Mouse (Mus musculus) embryonic facial prominence, embryonic 10.5 days (tissue): ENCODE measurements around the gene Primpol. TPM values are rescaled to one million over a fixed set of nuclear protein-coding genes. Genes with fewer than 3 reads are reported as not detected.

Experiments
- DNase-seq: peaks from one replicate; pipeline ENCODE4 v3.0.0-alpha.2; 2017; ENCODE audit warnings: low spot score
- H3K27ac ChIP-seq: fragments of 300-500 bp; sonication (generic); replicated peaks from 2 replicates; pipeline ENCODE4 v1.5.1; 2016; ENCODE audit warnings: mild to moderate bottlenecking
- H3K27me3 ChIP-seq: fragments of 300-500 bp; sonication (generic); replicated peaks from 2 replicates; pipeline ENCODE4 v1.6.1; 2016; ENCODE audit warnings: low read depth, mild to moderate bottlenecking; ENCODE audit not compliant: poor library complexity, severe bottlenecking
- H3K36me3 ChIP-seq: fragments of 300-500 bp; sonication (generic); replicated peaks from 2 replicates; pipeline ENCODE4 v1.6.1; 2016; ENCODE audit warnings: mild to moderate bottlenecking, moderate library complexity
- H3K4me1 ChIP-seq: fragments of 300-500 bp; sonication (generic); 2 replicates; pipeline ENCODE4 v1.6.1; 2016
- H3K4me3 ChIP-seq: fragments of 300-500 bp; sonication (generic); 2 replicates; pipeline ENCODE4 v1.5.1; 2016; ENCODE audit warnings: mild to moderate bottlenecking, moderate library complexity
- H3K9me3 ChIP-seq: fragments of 300-500 bp; sonication (generic); 2 replicates; pipeline ENCODE4 v1.6.1; 2016; ENCODE audit warnings: mild to moderate bottlenecking
- WGBS: fragments of 180-500 bp; shearing (Covaris S2); methylation state at CpG from one replicate; pipeline ENCODE4 v1.1.7; 2016; 5-methylcytosine and 5-hydroxymethylcytosine counted together
- polyA plus RNA-seq: library from polyadenylated mRNA; unstranded; fragments of >200 nt; fragmentation: Nextera tagmentation; extraction: Ambion mirVana; gene quantifications from 2 replicates; pipeline ENCODE4 v1.2.1, GENCODE M21; 2016

The Primpol gene
- polyA plus RNA-seq, 1 experiment from 2014 or later = 10.0 TPM

DNA sequence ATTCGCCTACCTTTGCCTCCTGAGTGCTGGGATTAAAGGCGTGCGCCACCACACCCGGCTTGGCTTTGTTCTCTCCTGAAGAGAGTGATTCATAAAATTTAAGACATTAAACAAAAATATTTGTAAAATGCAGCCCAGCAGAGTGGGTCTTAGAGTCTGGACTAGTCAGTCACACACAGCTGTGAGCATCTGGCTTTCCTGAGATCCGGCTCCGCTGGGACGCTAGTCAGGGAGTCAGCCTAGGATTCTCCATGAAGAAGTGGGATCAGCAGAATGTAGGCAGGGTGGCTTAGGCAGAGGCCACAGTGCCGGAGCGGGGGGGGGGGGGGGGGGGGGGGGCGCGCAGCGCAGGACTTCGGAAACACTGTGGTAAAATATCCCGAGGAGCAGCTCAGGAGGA is 46.3 kb downstream of the Primpol start:
- H3K27ac ChIP-seq = no peak overlapping the region
- H3K27me3 ChIP-seq = no peaks in the 10 kb centered on the region
- no peak for DNase-seq
- H3K4me1 ChIP-seq = no peaks in the 10 kb centered on the region
- WGBS = 88% methylated on average over 10 of the region's 14 CpGs
- no peak overlapping the region for H3K4me3 ChIP-seq
- no peaks in the 10 kb centered on the region for H3K9me3 ChIP-seq
- H3K36me3 ChIP-seq = peaks cover 68% of the 10 kb centered on the region

- Histone ChIP-seq H3K27me3 (no peaks in the 10 kb centered on the region), H3K4me3 (no peak overlapping the region), H3K27ac (no peak overlapping the region), H3K36me3 (peaks cover 70% of the 10 kb centered on the region), H3K9me3 (no peaks in the 10 kb centered on the region), H3K4me1 (no peaks in the 10 kb centered on the region)
- WGBS = 94% methylated on average over 19 of the region's 19 CpGs
- no peak for DNase-seq
These were observed 47.2 kb downstream of the Primpol start for GRCm38 (mm10) chr8:46569659-46570441.

- 90% methylated on average over 2 of the region's 2 CpGs for WGBS
- H3K36me3 ChIP-seq = peaks cover 67% of the 10 kb centered on the region
These were observed 48.1 kb downstream of the Primpol start for GRCm38 (mm10) chr8:46568942-46569341.

DNA sequence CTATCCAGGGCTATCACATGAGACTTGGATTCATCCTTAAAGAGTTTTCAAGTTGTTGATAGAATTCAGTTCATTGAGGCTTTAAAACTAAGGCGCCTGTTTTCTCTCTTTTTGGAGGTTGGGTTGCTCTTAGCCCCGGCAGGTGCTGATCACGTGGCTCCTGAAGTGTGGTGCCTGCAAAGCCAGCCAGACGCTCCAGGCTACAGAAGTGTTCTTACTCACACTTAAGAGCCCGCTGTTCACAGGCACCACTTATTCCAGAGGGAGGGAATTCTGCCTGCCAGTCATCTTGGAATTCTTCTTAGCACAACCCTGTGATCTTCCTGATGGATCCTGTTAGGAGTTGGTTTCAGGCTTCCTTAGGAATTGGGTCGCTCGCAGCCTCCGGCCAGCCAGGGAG is 49.1 kb downstream of the Primpol start:
- no peaks in the 10 kb centered on the region for H3K9me3 ChIP-seq
- no peak overlapping the region for H3K4me3 ChIP-seq
- 90% methylated on average over 8 of the region's 8 CpGs for WGBS
- no peak overlapping the region for H3K27ac ChIP-seq
- H3K36me3 ChIP-seq = peaks cover 65% of the 10 kb centered on the region
- no peaks in the 10 kb centered on the region for H3K4me1 ChIP-seq
- DNase-seq = no peak
- H3K27me3 ChIP-seq = no peaks in the 10 kb centered on the region

More at GRCm38 (mm10) chr8:46568942-46569341, 48.1 kb downstream of the Primpol start:
- Histone ChIP-seq H3K4me3 (no peak overlapping the region), H3K9me3 (no peaks in the 10 kb centered on the region), H3K4me1 (no peaks in the 10 kb centered on the region), H3K27me3 (no peaks in the 10 kb centered on the region), H3K27ac (no peak overlapping the region)
- no peak for DNase-seq

DNA sequence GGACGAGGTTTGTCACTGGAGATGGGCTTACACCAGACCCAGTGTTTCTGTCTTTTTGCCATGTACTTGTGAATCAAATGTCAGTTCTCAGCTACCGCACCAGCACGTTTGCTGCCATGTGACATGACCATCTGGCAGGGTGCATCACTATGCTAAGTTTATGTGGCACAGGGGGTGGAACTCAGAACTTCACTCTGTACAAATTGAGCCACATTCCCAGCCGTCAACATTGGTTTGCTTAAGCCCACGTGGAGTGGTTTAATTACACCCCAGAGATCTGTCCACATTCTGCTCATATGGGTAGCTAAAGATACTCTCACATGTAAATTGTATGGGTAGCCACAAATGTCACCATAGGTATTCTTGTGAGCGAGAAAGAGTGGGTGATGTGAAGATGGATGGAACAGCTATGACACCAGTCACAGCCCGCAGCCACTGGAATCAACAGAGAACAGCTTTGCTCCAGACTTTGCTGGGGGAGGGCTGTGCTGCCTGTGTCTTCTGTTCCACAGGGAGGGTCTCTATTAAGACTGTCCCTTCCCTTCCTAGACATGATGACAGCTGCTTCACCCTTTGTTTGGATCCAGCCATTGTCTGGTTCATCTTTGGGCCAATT is 50.0 kb downstream of the Primpol start:
- H3K4me3 ChIP-seq = no peak overlapping the region
- H3K27ac ChIP-seq = no peak overlapping the region
- no peaks in the 10 kb centered on the region for H3K27me3 ChIP-seq
- H3K36me3 ChIP-seq = peaks cover 66% of the 10 kb centered on the region
- no peak for DNase-seq
- no peaks in the 10 kb centered on the region for H3K4me1 ChIP-seq
- 88% methylated on average over 7 of the region's 7 CpGs for WGBS
- H3K9me3 ChIP-seq = no peaks in the 10 kb centered on the region

DNA sequence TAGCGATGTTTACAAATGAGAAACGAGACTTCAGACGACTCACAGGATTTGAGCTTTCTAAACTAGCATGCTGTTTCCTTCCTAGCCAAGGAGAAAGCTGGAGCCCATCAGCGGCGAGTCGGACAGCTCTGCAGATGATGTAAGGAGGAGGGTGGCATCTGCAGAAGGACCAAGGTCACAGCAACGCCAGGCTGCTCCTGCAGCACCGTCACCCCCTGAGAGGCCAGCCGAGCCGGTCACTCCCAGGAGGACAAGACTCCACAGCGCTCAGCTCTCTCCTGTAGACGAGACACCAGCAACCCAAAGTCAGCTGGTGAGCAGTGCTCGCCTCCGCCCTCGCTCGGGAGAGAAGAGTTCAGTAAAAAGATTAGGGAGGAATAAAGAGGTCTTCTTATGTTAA is 54.7 kb downstream of the Primpol start:
- peaks cover 83% of the 10 kb centered on the region for H3K36me3 ChIP-seq
- no peak overlapping the region for H3K27ac ChIP-seq
- H3K4me1 ChIP-seq = no peaks in the 10 kb centered on the region
- H3K27me3 ChIP-seq = no peaks in the 10 kb centered on the region
- 91% methylated on average over 16 of the region's 16 CpGs for WGBS
- DNase-seq = no peak
- H3K4me3 ChIP-seq = no peak overlapping the region
- H3K9me3 ChIP-seq = no peaks in the 10 kb centered on the region

DNA sequence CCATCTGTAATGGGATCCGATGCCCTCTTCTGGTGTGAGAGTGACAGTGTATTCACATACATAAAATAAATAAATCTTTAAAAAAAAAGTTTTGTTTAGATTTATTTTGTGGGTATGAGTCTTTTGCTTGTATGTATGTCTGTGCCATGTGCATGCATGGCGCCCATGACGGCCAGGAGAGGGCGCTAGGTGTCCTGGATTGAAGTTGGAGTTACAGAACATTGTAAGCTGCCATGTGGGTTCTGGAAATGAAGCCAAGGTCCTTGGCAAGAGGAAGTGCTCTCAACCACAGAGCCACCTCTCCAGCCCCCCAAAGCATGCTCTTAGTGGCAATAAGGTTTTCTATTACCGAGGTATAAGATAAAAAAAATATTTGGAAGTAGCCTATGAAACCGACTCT is 57.6 kb downstream of the Primpol start:
- peak; percentile 32 for DNase-seq
- Histone ChIP-seq H3K4me1 (no peaks in the 10 kb centered on the region), H3K4me3 (no peak overlapping the region), H3K9me3 (no peaks in the 10 kb centered on the region), H3K27ac (no peak overlapping the region), H3K27me3 (no peaks in the 10 kb centered on the region), H3K36me3 (peaks cover 89% of the 10 kb centered on the region)
- 83% methylated on average over 6 of the region's 6 CpGs for WGBS

DNA sequence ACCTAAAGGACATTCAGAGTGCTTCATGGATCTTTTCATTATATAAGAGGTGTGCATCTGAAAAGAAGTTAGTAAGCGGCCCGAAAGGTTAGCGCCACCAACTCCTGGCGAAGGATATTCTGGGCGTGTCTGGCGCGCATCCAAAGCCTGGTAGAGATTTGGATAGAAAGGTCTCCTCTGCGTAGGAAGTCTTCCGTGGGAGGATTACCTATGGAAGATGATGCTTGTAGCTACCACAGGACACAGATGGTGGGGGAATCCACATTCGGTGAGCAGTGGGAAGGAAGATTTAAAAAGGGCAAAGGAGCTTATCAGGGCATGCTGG is 64.6 kb downstream of the Primpol start:
- Histone ChIP-seq H3K4me1 (peaks cover 11% of the 10 kb centered on the region), H3K27ac (peak overlapping the region; percentile 70), H3K36me3 (peaks cover 27% of the 10 kb centered on the region), H3K4me3 (peak overlapping the region; percentile 74), H3K9me3 (no peaks in the 10 kb centered on the region), H3K27me3 (no peaks in the 10 kb centered on the region)
- WGBS = 4% methylated on average over 10 of the region's 10 CpGs
- no peak for DNase-seq

DNA sequence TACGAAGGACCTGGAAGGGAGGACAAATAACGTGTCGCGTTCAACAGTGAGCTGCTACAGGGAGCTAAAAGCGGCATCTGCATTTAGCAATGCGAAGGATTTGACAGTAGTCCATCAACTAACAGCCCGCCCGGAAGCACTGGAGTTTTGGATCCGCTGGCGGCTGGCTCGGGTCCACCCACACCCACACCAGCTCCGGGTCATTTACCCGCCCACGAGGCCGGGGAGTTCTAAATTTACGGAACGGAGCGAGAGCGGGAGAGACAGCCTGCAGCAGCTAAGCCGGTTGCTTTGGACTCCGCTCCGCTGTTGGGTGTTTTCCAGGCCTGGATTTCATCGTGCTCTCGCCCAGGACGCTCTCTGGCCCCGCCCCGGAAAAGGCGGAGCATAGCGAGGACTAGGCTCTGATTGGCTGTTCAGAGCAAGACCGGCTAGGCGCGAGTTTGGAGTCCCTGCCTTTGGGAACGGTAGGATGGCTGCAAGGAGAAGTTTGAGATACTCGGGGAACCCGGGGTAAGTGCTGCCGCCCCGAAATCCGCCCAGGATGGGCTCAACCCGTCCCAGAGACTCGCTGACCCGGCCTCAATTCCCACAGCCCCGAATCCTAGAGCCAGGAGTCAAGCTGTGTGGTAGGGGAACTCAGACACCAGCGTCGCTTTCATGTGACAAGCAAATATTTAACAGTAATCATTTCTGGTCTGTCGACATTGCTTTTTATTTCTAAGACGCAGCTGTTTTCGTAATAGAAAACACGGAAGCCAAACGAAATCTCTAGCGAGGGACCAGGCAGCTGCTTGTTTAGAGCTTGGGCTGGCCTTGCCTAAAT is 65.2 kb downstream of the Primpol start, which contains the start of gene Cenpu:
Gene Cenpu (plus strand): TSS at position 414 of the 826 bp plus-strand sequence.
- Histone ChIP-seq H3K27ac (peak within 1 kb of the TSS; percentile 82), H3K9me3 (no peaks in the 10 kb centered on the region), H3K36me3 (peaks cover 22% of the 10 kb centered on the region), H3K4me1 (peaks cover 11% of the 10 kb centered on the region), H3K27me3 (no peaks in the 10 kb centered on the region), H3K4me3 (peak within 1 kb of the TSS; percentile 74)
- under 1% methylated on average over 50 of the region's 50 CpGs for WGBS
- DNase-seq = peak; percentile 98

DNA sequence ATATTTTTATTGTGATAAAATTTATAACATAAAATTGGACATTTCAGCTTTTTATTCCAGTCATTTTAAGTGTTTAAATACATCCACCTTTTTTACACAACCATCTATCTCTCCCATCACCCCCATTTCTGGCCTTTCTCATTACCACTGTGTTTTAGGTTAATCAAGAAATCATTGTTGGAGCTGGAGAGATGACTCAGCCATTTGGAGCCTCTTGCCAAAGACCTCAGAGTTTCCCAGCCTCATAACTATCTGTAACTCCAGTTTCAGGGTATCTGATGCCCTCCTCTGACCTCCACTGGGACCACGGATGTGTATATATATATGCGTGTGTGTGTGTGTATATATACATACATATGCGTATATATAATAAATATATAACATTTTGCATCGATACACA is 66.0 kb downstream of the Primpol start:
- no peaks in the 10 kb centered on the region for H3K9me3 ChIP-seq
- peak overlapping the region; percentile 74 for H3K4me3 ChIP-seq
- WGBS = 52% methylated on average over 4 of the region's 4 CpGs
- peaks cover 11% of the 10 kb centered on the region for H3K4me1 ChIP-seq
- H3K36me3 ChIP-seq = peaks cover 14% of the 10 kb centered on the region
- H3K27me3 ChIP-seq = no peaks in the 10 kb centered on the region
- no peak for DNase-seq
- peak overlapping the region; percentile 82; the same call in 1 of the 2 replicates for H3K27ac ChIP-seq

GRCm38 (mm10) chr8:46550058-46550457 is 67.0 kb downstream of the Primpol start:
- 88% methylated on average over 8 of the region's 8 CpGs for WGBS
- H3K9me3 ChIP-seq = no peaks in the 10 kb centered on the region
- H3K27me3 ChIP-seq = no peaks in the 10 kb centered on the region
- H3K4me1 ChIP-seq = peaks cover 11% of the 10 kb centered on the region
- no peak for DNase-seq
- H3K4me3 ChIP-seq = no peak overlapping the region
- no peak overlapping the region for H3K27ac ChIP-seq
- peaks cover 4% of the 10 kb centered on the region for H3K36me3 ChIP-seq

GRCm38 (mm10) chr8:46547245-46547644 is 69.8 kb downstream of the Primpol start:
- no peaks in the 10 kb centered on the region for H3K36me3 ChIP-seq
- peak; percentile 49 for DNase-seq
- 53% methylated on average over 4 of the region's 4 CpGs for WGBS

More at GRCm38 (mm10) chr8:46547245-46547644, 69.8 kb downstream of the Primpol start:
- H3K27ac ChIP-seq = no peak overlapping the region; the same call in 1 of the 2 replicates
- H3K4me3 ChIP-seq = no peak overlapping the region
- H3K27me3 ChIP-seq = no peaks in the 10 kb centered on the region
- peaks cover under 1% of the 10 kb centered on the region for H3K4me1 ChIP-seq
- no peaks in the 10 kb centered on the region for H3K9me3 ChIP-seq
